Mouse (Mus musculus): ENCODE measurements around the gene Taok3.

DNA sequence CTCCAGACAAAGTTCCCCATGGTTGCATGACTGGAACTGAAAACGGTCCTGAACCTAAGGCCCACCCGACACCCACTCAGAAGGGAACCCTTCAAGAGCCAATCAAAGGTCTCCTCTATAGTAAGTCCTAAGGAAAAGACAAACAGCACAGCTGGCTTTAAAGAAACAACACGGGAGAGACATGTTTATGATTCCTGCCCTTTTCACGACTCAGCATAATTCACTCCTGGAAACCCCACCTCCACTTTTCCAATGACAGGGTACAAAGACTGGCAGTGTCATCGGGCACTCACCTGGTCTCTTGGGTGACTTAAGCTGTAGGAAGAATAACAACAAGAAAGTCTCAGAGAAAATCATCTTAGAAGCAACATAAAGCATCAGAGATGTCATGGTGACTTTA, 20.9 kb upstream of the Taok3 start:
- TF ChIP-seq TAL1 (IDR thresholded peaks at IDR 0.05; ENCODE audit: low read length) (no peak), GATA1 (IDR thresholded peaks at IDR 0.05; ENCODE audit: low read length) (no peak)
